Mouse (Mus musculus) forebrain, embryonic 11.5 days (tissue): ENCODE data around the gene Trnp1. TPM values are rescaled to one million over a fixed set of nuclear protein-coding genes. Genes with fewer than 3 reads are reported as not detected.

Experiments
- ATAC-seq: fragments of 200-750 bp; cut with Nextera tagmentation; replicated peaks from 2 replicates; pipeline ENCODE4 v1.8.0; 2017; ENCODE audit warnings: moderate TSS enrichment; ENCODE audit not compliant: low FRiP score
- DNase-seq: peaks from one replicate; pipeline ENCODE4 v3.0.0-alpha.2; 2017; ENCODE audit warnings: low spot score
- H3K27ac ChIP-seq: fragments of 300-500 bp; sonication (generic); 2 replicates; pipeline ENCODE4 v1.5.1; 2014; ENCODE audit warnings: low read depth, low read length
- H3K27me3 ChIP-seq: fragments of 300-500 bp; sonication (generic); 2 replicates; pipeline ENCODE4 v1.6.1; 2014; ENCODE audit warnings: mild to moderate bottlenecking, low read length, mixed read lengths; ENCODE audit not compliant: control insufficient read depth, insufficient read depth
- H3K36me3 ChIP-seq: fragments of 300-500 bp; sonication (generic); 2 replicates; pipeline ENCODE4 v1.6.1; 2014; ENCODE audit warnings: mild to moderate bottlenecking, low read length, moderate library complexity, mixed read lengths; ENCODE audit not compliant: control insufficient read depth, insufficient read depth
- H3K4me1 ChIP-seq: fragments of 300-500 bp; sonication (generic); replicated peaks from 2 replicates; pipeline ENCODE4 v1.6.1; 2014; ENCODE audit warnings: low read length, mixed read lengths; ENCODE audit not compliant: control insufficient read depth, insufficient read depth
- H3K4me2 ChIP-seq: fragments of 300-500 bp; sonication (generic); 2 replicates; pipeline ENCODE4 v1.6.1; 2014; ENCODE audit warnings: low read depth, mild to moderate bottlenecking, low read length, moderate library complexity, mixed read lengths; ENCODE audit not compliant: severe bottlenecking
- H3K4me3 ChIP-seq: fragments of 300-500 bp; sonication (generic); 2 replicates; pipeline ENCODE4 v1.5.1; 2014; ENCODE audit warnings: low read depth, low read length
- H3K9ac ChIP-seq: fragments of 300-500 bp; sonication (generic); 2 replicates; pipeline ENCODE4 v1.6.1; 2014; ENCODE audit warnings: low read length
- H3K9me3 ChIP-seq: fragments of 300-500 bp; sonication (generic); 2 replicates; pipeline ENCODE4 v1.6.1; 2016; ENCODE audit warnings: low read length, mixed read lengths; ENCODE audit not compliant: control insufficient read depth
- WGBS: fragments of 180-500 bp; shearing (Covaris S2); extraction: QIAGEN DNeasy Blood & Tissue Kit; methylation state at CpG from one replicate; pipeline ENCODE4 v1.1.7; 2014; 5-methylcytosine and 5-hydroxymethylcytosine counted together
- polyA plus RNA-seq: library from polyadenylated mRNA; unstranded; fragments of >200 nt; fragmentation: Nextera tagmentation; extraction: Ambion mirVana; gene quantifications from 2 replicates; pipeline ENCODE4 v1.2.1, GENCODE M21; 2014

Trnp1 gene
- polyA plus RNA-seq, 1 experiment from 2014 or later, result 1.8 TPM

DNA sequence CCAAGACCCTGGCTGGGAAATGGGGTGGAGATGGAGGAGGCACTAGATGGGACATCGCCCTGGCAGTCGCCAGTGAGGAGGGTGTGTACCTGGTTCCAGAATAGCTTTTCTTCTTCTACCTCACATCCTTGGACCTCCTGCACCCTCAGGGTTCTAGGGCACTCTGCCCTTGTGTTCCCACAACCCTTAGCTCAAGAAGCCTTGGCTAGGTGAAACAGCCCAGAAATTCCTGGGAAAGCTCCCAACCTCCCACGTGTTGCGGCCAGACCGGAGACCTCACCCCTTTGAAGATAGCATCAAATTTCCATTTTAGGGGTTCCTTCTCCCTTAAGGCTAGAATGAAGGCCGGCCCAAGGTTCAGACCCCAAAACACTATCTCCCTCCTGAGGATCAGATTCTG lies 17.6 kb downstream of the Trnp1 start:
- Histone ChIP-seq H3K36me3 (no peaks in the 10 kb centered on the region), H3K4me1 (peaks cover 9% of the 10 kb centered on the region; the same call in 1 of the 2 replicates), H3K4me3 (no peak overlapping the region), H3K9ac (no peak overlapping the region), H3K4me2 (no peak overlapping the region), H3K9me3 (no peaks in the 10 kb centered on the region), H3K27ac (no peak overlapping the region), H3K27me3 (peaks cover 13% of the 10 kb centered on the region)
- no peak for ATAC-seq
- DNase-seq, result no peak
- WGBS, result 44% methylated on average over 6 of the region's 6 CpGs

GRCm38 (mm10) chr4:133480185-133480537 lies 18.2 kb downstream of the Trnp1 start:
- Histone ChIP-seq H3K27me3 (peaks cover 13% of the 10 kb centered on the region), H3K4me1 (peaks cover 9% of the 10 kb centered on the region; the same call in 1 of the 2 replicates), H3K4me2 (peak overlapping the region; percentile 47), H3K9me3 (no peaks in the 10 kb centered on the region), H3K9ac (peak overlapping the region; percentile 24; the same call in 1 of the 2 replicates), H3K4me3 (peak overlapping the region; percentile 35), H3K27ac (no peak overlapping the region), H3K36me3 (no peaks in the 10 kb centered on the region)
- 2% methylated on average over 34 of the region's 34 CpGs for WGBS
- ATAC-seq (no peak; the same call in 1 of the 2 replicates), DNase-seq (no peak)

DNA sequence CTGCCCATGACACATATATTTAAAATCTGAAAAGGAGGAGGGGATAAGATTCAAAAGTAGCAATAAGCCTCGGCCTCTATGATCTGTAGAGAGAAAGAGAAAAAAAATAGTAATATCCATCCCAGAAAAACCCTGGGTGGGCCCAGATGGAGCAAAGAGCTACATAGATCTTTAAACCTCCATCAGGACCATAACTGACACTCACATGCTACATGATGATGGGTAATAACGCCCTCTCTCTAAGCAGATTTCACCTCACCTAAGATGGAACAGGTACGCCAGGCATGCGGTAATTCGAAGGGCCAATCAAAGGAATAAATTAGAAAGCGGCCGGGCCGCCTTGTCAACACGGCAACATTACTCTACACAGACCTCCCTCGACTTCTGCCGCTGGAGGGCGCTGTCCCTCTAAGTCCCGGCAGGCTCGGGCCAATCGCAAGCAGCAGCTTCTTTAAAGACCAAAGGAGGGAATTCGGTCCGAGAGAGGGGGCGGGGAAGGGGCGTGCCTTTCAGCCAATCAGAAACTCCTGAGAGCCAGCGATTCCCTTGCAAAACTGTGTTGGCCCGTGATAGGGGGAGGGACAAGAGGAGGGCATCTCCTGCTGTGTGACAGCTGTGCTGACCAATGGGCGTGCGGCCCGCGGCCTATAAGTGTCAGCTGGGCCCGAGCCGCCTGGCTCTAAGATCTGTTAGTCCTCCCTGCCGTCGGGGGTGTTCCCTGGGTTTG lies 18.7 kb downstream of the Trnp1 start, which contains the start of gene Tent5b:
Tent5b (plus strand) TSS at position 675 of the 727 bp plus-strand sequence.
- Histone ChIP-seq H3K4me2 (peak within 1 kb of the TSS; percentile 47), H3K27me3 (peaks cover 13% of the 10 kb centered on the region), H3K9ac (peak within 1 kb of the TSS; percentile 24; the same call in 1 of the 2 replicates), H3K27ac (no peak within 1 kb of the TSS), H3K36me3 (no peaks in the 10 kb centered on the region), H3K4me1 (peaks cover 9% of the 10 kb centered on the region; the same call in 1 of the 2 replicates), H3K4me3 (peak within 1 kb of the TSS; percentile 35), H3K9me3 (no peaks in the 10 kb centered on the region)
- ATAC-seq (peak; percentile 98), DNase-seq (peak; percentile 99)
- 3% methylated on average over 29 of the region's 29 CpGs for WGBS

- H3K36me3 ChIP-seq, result no peaks in the 10 kb centered on the region
- H3K4me1 ChIP-seq, result 0 out of 2 replicates have a peak, but pooled peaks cover 2% of the 10 kb centered on the region
- peaks cover 8% of the 10 kb centered on the region; the same call in 1 of the 2 replicates for H3K27me3 ChIP-seq
- 70% methylated on average over 2 of the region's 2 CpGs for WGBS
- H3K9ac ChIP-seq, result no peak overlapping the region
- ATAC-seq (no peak), DNase-seq (no peak)
- no peak overlapping the region for H3K4me3 ChIP-seq
- no peak overlapping the region for H3K4me2 ChIP-seq
- H3K9me3 ChIP-seq, result peaks cover 5% of the 10 kb centered on the region; the same call in 1 of the 2 replicates
- no peak overlapping the region for H3K27ac ChIP-seq
These were observed 24.5 kb downstream of the Trnp1 start for GRCm38 (mm10) chr4:133473833-133474232.

DNA sequence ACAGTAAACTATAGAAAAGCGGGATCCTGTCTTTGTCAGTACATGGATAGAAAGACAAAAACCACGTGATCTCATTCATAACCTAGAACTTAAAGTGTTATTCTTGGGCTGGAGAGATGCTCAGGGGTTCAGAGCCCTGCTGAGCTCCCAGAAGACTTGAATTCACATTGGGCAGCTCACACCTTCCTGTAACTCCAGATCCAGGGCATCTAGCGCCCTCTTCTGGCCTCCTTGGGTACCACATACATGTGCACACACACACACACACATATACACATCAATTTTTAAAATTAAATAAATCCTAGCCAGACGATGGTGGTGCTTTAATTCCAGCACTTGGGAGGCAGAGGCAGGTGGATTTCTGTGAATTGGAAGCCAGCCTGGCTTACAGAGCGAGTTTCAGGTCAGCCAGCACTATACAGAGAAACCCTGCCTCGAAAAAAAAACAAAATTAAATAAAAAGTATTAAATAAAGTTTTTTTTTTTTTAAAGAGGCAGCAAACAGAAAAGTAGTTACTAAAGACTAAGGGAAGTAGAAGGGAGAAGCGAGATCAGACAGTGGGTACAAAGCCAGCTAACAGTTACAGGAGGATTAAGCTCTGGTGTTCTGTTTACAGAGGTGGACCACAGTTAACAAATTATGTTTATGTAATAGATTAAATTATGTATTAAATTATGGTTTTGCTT lies 27.1 kb downstream of the Trnp1 start:
- H3K36me3 ChIP-seq, result no peaks in the 10 kb centered on the region
- peaks cover 6% of the 10 kb centered on the region; the same call in 1 of the 2 replicates for H3K4me1 ChIP-seq
- peaks cover 5% of the 10 kb centered on the region; the same call in 1 of the 2 replicates for H3K9me3 ChIP-seq
- no peak overlapping the region for H3K9ac ChIP-seq
- H3K27me3 ChIP-seq, result peaks cover 12% of the 10 kb centered on the region; the same call in 1 of the 2 replicates
- ATAC-seq, result no peak
- H3K27ac ChIP-seq, result no peak overlapping the region
- no peak overlapping the region for H3K4me3 ChIP-seq
- H3K4me2 ChIP-seq, result no peak overlapping the region
- DNase-seq, result no peak
- 75% methylated on average over 7 of the region's 7 CpGs for WGBS

DNA sequence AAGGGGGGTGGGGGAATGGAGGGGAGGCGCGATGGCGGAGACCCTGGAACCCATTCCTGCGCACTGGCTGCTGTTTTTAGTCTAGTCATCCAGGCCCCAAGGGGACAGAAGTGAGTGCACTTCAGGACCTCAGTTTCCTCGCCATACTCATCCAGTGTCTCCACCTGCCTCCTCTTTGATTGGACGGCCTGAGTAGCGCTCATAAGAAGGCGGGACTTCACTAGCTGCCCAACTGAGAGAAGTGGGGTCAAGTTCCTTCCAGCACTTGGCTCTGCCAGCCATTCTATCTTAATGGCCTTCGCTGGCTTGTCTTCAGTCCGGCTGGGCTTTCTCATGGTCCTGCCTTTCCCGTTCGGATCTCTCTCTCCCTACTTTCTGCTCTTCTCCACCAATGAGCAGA lies 29.2 kb downstream of the Trnp1 start:
- Histone ChIP-seq H3K36me3 (no peaks in the 10 kb centered on the region), H3K27ac (no peak overlapping the region), H3K4me2 (peak overlapping the region; percentile 87; the same call in 1 of the 2 replicates), H3K4me1 (peaks cover 6% of the 10 kb centered on the region; the same call in 1 of the 2 replicates), H3K27me3 (peaks cover 12% of the 10 kb centered on the region; the same call in 1 of the 2 replicates), H3K9me3 (peaks cover 5% of the 10 kb centered on the region; the same call in 1 of the 2 replicates), H3K4me3 (no peak overlapping the region), H3K9ac (no peak overlapping the region)
- no peak for ATAC-seq
- no peak for DNase-seq
- 15% methylated on average over 12 of the region's 12 CpGs for WGBS

DNA sequence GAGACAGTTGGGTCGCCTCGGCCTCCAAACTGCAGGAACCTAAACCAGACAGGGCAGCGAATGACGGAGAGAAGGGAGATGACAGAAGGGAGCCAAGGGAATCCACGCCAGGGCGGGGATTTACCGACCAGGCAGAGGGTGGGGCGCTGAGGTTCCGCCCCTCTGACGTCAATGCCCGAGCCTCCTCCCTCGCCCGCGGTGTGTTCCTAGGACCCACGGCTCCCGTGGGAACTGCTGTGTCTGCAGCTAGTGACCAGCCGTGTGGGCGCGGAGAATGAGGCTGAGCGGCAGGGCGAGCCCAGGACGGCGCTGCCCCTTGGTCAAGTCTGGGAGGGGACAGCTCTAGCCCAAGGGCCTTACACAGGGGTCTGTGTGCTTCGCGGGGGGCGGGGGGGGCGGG lies 30.3 kb downstream of the Trnp1 start:
- Histone ChIP-seq H3K9ac (peak overlapping the region; percentile 57), H3K27me3 (peaks cover 12% of the 10 kb centered on the region; the same call in 1 of the 2 replicates), H3K4me3 (peak overlapping the region; percentile 49), H3K9me3 (peaks cover 5% of the 10 kb centered on the region; the same call in 1 of the 2 replicates), H3K36me3 (no peaks in the 10 kb centered on the region), H3K27ac (no peak overlapping the region), H3K4me2 (peak overlapping the region; percentile 87), H3K4me1 (peaks cover 6% of the 10 kb centered on the region; the same call in 1 of the 2 replicates)
- peak; percentile 82 for DNase-seq
- ATAC-seq, result 0 out of 2 replicates have a peak, but pooled peaks have one; percentile 33
- WGBS, result under 1% methylated on average over 25 of the region's 27 CpGs

- H3K27ac ChIP-seq, result no peak overlapping the region
These were observed 35.2 kb downstream of the Trnp1 start for GRCm38 (mm10) chr4:133463184-133463583.

More at GRCm38 (mm10) chr4:133463184-133463583, 35.2 kb downstream of the Trnp1 start:
- no peaks in the 10 kb centered on the region for H3K27me3 ChIP-seq
- H3K4me2 ChIP-seq, result no peak overlapping the region
- WGBS, result 65% methylated on average over 6 of the region's 6 CpGs
- H3K36me3 ChIP-seq, result no peaks in the 10 kb centered on the region
- ATAC-seq (no peak), DNase-seq (no peak)
- no peak overlapping the region for H3K4me3 ChIP-seq
- no peak overlapping the region for H3K9ac ChIP-seq
- peaks cover 2% of the 10 kb centered on the region; the same call in 1 of the 2 replicates for H3K4me1 ChIP-seq
- H3K9me3 ChIP-seq, result no peaks in the 10 kb centered on the region
